Mouse (Mus musculus): Measurements from ENCODE around the gene Emg1. TPM values are rescaled to one million over a fixed set of nuclear protein-coding genes. Genes with fewer than 3 reads are reported as not detected.

Gene Emg1
- polyA plus RNA-seq, 1 experiment: 107 TPM

- 64% methylated on average over 3 of the region's 3 CpGs for WGBS
Measured at GRCm38 (mm10) chr6:124741842-124742241, 29.9 kb upstream of the Emg1 start.

GRCm38 (mm10) chr6:124740888-124741761 is 29.1 kb upstream of the Emg1 start, which contains the start of gene Grcc10:
Gene Grcc10, minus strand, starts transcription at chr6:124741374.
- no peak for DNase-seq (ENCODE audit: low read depth, low spot score)
- under 1% methylated on average over 41 of the region's 41 CpGs for WGBS

More at GRCm38 (mm10) chr6:124741842-124742241, 29.9 kb upstream of the Emg1 start:
- DNase-seq (ENCODE audit: low read depth, low spot score): no peak

GRCm38 (mm10) chr6:124740211-124740887 is 28.4 kb upstream of the Emg1 start:
- WGBS: under 1% methylated on average over 29 of the region's 29 CpGs
- DNase-seq (ENCODE audit: low read depth, low spot score): no peak

GRCm38 (mm10) chr6:124739231-124739796 is 27.3 kb upstream of the Emg1 start:
- no peak for DNase-seq (ENCODE audit: low read depth, low spot score)
- WGBS: 48% methylated on average over 10 of the region's 10 CpGs

GRCm38 (mm10) chr6:124738511-124739023 is 26.6 kb upstream of the Emg1 start, which contains the start of gene Ptpn6:
Gene Ptpn6, minus strand, starts transcription at chr6:124738714.
- 7% methylated on average over 15 of the region's 15 CpGs for WGBS

GRCm38 (mm10) chr6:124737040-124737439 is 25.1 kb upstream of the Emg1 start:
- DNase-seq (ENCODE audit: low read depth, low spot score): no peak

More at GRCm38 (mm10) chr6:124738511-124739023, 26.6 kb upstream of the Emg1 start, which contains the start of gene Ptpn6:
- peak; percentile 91 for DNase-seq (ENCODE audit: low read depth, low spot score)

GRCm38 (mm10) chr6:124734417-124734816 is 22.4 kb upstream of the Emg1 start:
- no peak for DNase-seq (ENCODE audit: low read depth, low spot score)
- WGBS: 88% methylated on average over 3 of the region's 3 CpGs

More at GRCm38 (mm10) chr6:124737040-124737439, 25.1 kb upstream of the Emg1 start:
- WGBS: 86% methylated on average over 11 of the region's 11 CpGs

- WGBS: 46% methylated on average over 19 of the region's 19 CpGs
- DNase-seq (ENCODE audit: low read depth, low spot score): no peak
Measured at GRCm38 (mm10) chr6:124732476-124733370, 20.7 kb upstream of the Emg1 start.

- no peak for DNase-seq (ENCODE audit: low read depth, low spot score)
- WGBS: 87% methylated on average over 7 of the region's 7 CpGs
Measured at GRCm38 (mm10) chr6:124731038-124731437, 19.1 kb upstream of the Emg1 start.

- whole genome bisulfite sequencing: 78% methylated on average over 8 of the region's 8 CpGs
- no peak for DNase-seq (ENCODE audit: low read depth, low spot score)
Measured at GRCm38 (mm10) chr6:124729850-124730705, 18.1 kb upstream of the Emg1 start.

GRCm38 (mm10) chr6:124728621-124729020 is 16.6 kb upstream of the Emg1 start:
- WGBS: 89% methylated on average over 10 of the region's 10 CpGs
- DNase-seq (ENCODE audit: low read depth, low spot score): no peak

- no peak for DNase-seq (ENCODE audit: low read depth, low spot score)
- 87% methylated on average over 10 of the region's 10 CpGs for WGBS
Measured at GRCm38 (mm10) chr6:124724472-124724871, 12.5 kb upstream of the Emg1 start.

- 69% methylated on average over 8 of the region's 8 CpGs for WGBS
- DNase-seq (ENCODE audit: low read depth, low spot score): no peak
Measured at GRCm38 (mm10) chr6:124723541-124723940, 11.6 kb upstream of the Emg1 start.

GRCm38 (mm10) chr6:124722876-124723473 is 11.0 kb upstream of the Emg1 start:
- 83% methylated on average over 6 of the region's 6 CpGs for WGBS
- DNase-seq (ENCODE audit: low read depth, low spot score): no peak

- 29% methylated on average over 11 of the region's 11 CpGs for WGBS
- DNase-seq (ENCODE audit: low read depth, low spot score): no peak
Measured at GRCm38 (mm10) chr6:124720904-124721303, 8.9 kb upstream of the Emg1 start.

- WGBS: 25% methylated on average over 7 of the region's 7 CpGs
- DNase-seq (ENCODE audit: low read depth, low spot score): no peak
Measured at GRCm38 (mm10) chr6:124719354-124719978, 7.5 kb upstream of the Emg1 start.

GRCm38 (mm10) chr6:124718703-124719102 is 6.7 kb upstream of the Emg1 start:
- WGBS: 27% methylated on average over 15 of the region's 16 CpGs
- no peak for DNase-seq (ENCODE audit: low read depth, low spot score)
